Mouse (Mus musculus) hindlimb bud, embryonic 11.5 days (tissue): Measurements from ENCODE around the gene Abr.
A peak's percentile ranks its signal among the peaks of the same experiment; 100 is the strongest.

ENCODE experiments used
- DNase-seq: peaks from one replicate; pipeline ENCODE4 v3.0.0-alpha.2; 2012; ENCODE audit warnings: low read depth, low spot score; ENCODE audit errors: extremely low spot score

The Abr gene

GRCm38 (mm10) chr11:76524947-76525346, 97.2 kb downstream of the Abr start:
- DNase-seq, result peak; percentile 78

- DNase-seq, result no peak
Observed at GRCm38 (mm10) chr11:76523356-76523755, 98.8 kb downstream of the Abr start.

- no peak for DNase-seq
Observed at GRCm38 (mm10) chr11:76520889-76521288, 101.2 kb downstream of the Abr start.

GRCm38 (mm10) chr11:76518613-76519012, 103.5 kb downstream of the Abr start:
- no peak for DNase-seq

- DNase-seq, result no peak
Observed at GRCm38 (mm10) chr11:76518125-76518524, 104.0 kb downstream of the Abr start.

GRCm38 (mm10) chr11:76516951-76517350, 105.2 kb downstream of the Abr start:
- no peak for DNase-seq

- no peak for DNase-seq
Observed at GRCm38 (mm10) chr11:76515123-76515522, 107.0 kb downstream of the Abr start.

GRCm38 (mm10) chr11:76510977-76511376, 111.1 kb downstream of the Abr start:
- no peak for DNase-seq

- DNase-seq, result no peak
Observed at GRCm38 (mm10) chr11:76509751-76510723, 112.1 kb downstream of the Abr start.

- DNase-seq, result no peak
Observed at GRCm38 (mm10) chr11:76508831-76509595, 113.1 kb downstream of the Abr start.

GRCm38 (mm10) chr11:76508125-76508524, 114.0 kb downstream of the Abr start:
- no peak for DNase-seq

GRCm38 (mm10) chr11:76507302-76508124, 114.6 kb downstream of the Abr start:
- DNase-seq, result no peak

- DNase-seq, result no peak
Observed at GRCm38 (mm10) chr11:76506514-76507228, 115.4 kb downstream of the Abr start.

GRCm38 (mm10) chr11:76505106-76505505, 117.0 kb downstream of the Abr start:
- no peak for DNase-seq

GRCm38 (mm10) chr11:76504058-76504457, 118.1 kb downstream of the Abr start:
- DNase-seq, result no peak

- DNase-seq, result no peak
Observed at GRCm38 (mm10) chr11:76499987-76500386, 122.1 kb downstream of the Abr start.

GRCm38 (mm10) chr11:76499564-76499963, 122.5 kb downstream of the Abr start:
- DNase-seq, result no peak

- no peak for DNase-seq
Observed at GRCm38 (mm10) chr11:76497769-76498152, 124.4 kb downstream of the Abr start.

GRCm38 (mm10) chr11:76497066-76497768, 124.9 kb downstream of the Abr start:
- no peak for DNase-seq
